Mouse (Mus musculus): ENCODE measurements around the gene Pilrb1. TPM values are rescaled to one million over a fixed set of nuclear protein-coding genes. Genes with fewer than 3 reads are reported as not detected.
"Not testable (repeated sequence)": the region's sequence is repeated elsewhere in the genome, so short reads cannot be mapped to it uniquely, and the experiment has no call there.

The Pilrb1 gene
- not detected for total RNA-seq (2021)
- long read RNA-seq, experiment 1 = 0 reads
- long read RNA-seq, experiment 2 = 0 reads

GRCm38 (mm10) chr5:137857960-137858710 lies at the start of gene Pilrb1:
Pilrb1 (minus strand) TSS chr5:137858106.
- DNase-seq (ENCODE audit: low spot score in 2 of 2) = not testable (repeated sequence)

GRCm38 (mm10) chr5:137897812-137898211 lies 39.9 kb upstream of the Pilrb1 start:
- DNase-seq (ENCODE audit: low spot score in 2 of 2) = no peak

- DNase-seq (ENCODE audit: low spot score in 2 of 2) = no peak
These were observed 35.0 kb upstream of the Pilrb1 start for GRCm38 (mm10) chr5:137892954-137893353.

- no peak for DNase-seq (ENCODE audit: low spot score in 2 of 2)
These were observed 29.8 kb upstream of the Pilrb1 start for GRCm38 (mm10) chr5:137887666-137888065.

GRCm38 (mm10) chr5:137885894-137886293 lies 28.0 kb upstream of the Pilrb1 start:
- DNase-seq (ENCODE audit: low spot score in 2 of 2) = peak; percentile 37 to 56

- no peak for DNase-seq (ENCODE audit: low spot score in 2 of 2)
These were observed 25.4 kb upstream of the Pilrb1 start for GRCm38 (mm10) chr5:137883345-137883744.

GRCm38 (mm10) chr5:137882922-137883321 lies 25.0 kb upstream of the Pilrb1 start:
- DNase-seq (ENCODE audit: low spot score in 2 of 2) = no peak

GRCm38 (mm10) chr5:137877860-137878259 lies 20.0 kb upstream of the Pilrb1 start:
- peak in 1 of 2 experiments; percentile 9 for DNase-seq (ENCODE audit: low spot score in 2 of 2)

GRCm38 (mm10) chr5:137875054-137875453 lies 17.1 kb upstream of the Pilrb1 start:
- DNase-seq (ENCODE audit: low spot score in 2 of 2) = no peak

GRCm38 (mm10) chr5:137872381-137872702 lies 14.4 kb upstream of the Pilrb1 start:
- DNase-seq (ENCODE audit: low spot score in 2 of 2) = not testable (repeated sequence)

- DNase-seq (ENCODE audit: low spot score in 2 of 2) = not testable (repeated sequence)
These were observed 13.9 kb upstream of the Pilrb1 start, which contains the start of gene Pilrb2 for GRCm38 (mm10) chr5:137871644-137872380. Pilrb2 (minus strand) TSS chr5:137871815.

- DNase-seq (ENCODE audit: low spot score in 2 of 2) = not testable (repeated sequence)
These were observed 10.7 kb upstream of the Pilrb1 start for GRCm38 (mm10) chr5:137868600-137868999.

- not testable (repeated sequence) for DNase-seq (ENCODE audit: low spot score in 2 of 2)
These were observed 6.1 kb upstream of the Pilrb1 start for GRCm38 (mm10) chr5:137864008-137864407.

GRCm38 (mm10) chr5:137856870-137857269 lies 1.0 kb downstream of the Pilrb1 start:
- not testable (repeated sequence) for DNase-seq (ENCODE audit: low spot score in 2 of 2)

- DNase-seq (ENCODE audit: low spot score in 2 of 2) = not testable (repeated sequence)
These were observed 3.0 kb downstream of the Pilrb1 start for GRCm38 (mm10) chr5:137854907-137855306.

GRCm38 (mm10) chr5:137850313-137850712 lies 7.6 kb downstream of the Pilrb1 start:
- DNase-seq (ENCODE audit: low spot score in 2 of 2) = not testable (repeated sequence)

GRCm38 (mm10) chr5:137837110-137837509 lies 20.8 kb downstream of the Pilrb1 start:
- DNase-seq (ENCODE audit: low spot score in 2 of 2) = not testable (repeated sequence)

GRCm38 (mm10) chr5:137836611-137837010 lies 21.3 kb downstream of the Pilrb1 start:
- DNase-seq (ENCODE audit: low spot score in 2 of 2) = no peak

GRCm38 (mm10) chr5:137835966-137836520 lies 21.9 kb downstream of the Pilrb1 start, which contains the start of gene Pilra:
Pilra (minus strand) TSS chr5:137836281.
- not testable (repeated sequence) for DNase-seq (ENCODE audit: low spot score in 2 of 2)

- no peak for DNase-seq (ENCODE audit: low spot score in 2 of 2)
These were observed 24.4 kb downstream of the Pilrb1 start for GRCm38 (mm10) chr5:137833500-137833899.

GRCm38 (mm10) chr5:137831506-137831905 lies 26.4 kb downstream of the Pilrb1 start:
- DNase-seq (ENCODE audit: low spot score in 2 of 2) = no peak

- no peak for DNase-seq (ENCODE audit: low spot score in 2 of 2)
These were observed 26.8 kb downstream of the Pilrb1 start for GRCm38 (mm10) chr5:137831106-137831505.

All from layer of hippocampus, postnatal 14 days (tissue).